Mouse (Mus musculus): ENCODE data around the gene Rph3al.
A peak's percentile ranks its signal among the peaks of the same experiment; 100 is the strongest.

Gene Rph3al

GRCm38 (mm10) chr11:75862466-75862865 is 75.8 kb downstream of the Rph3al start:
- DNase-seq (ENCODE audit: low spot score in 2 of 2), result no peak

- DNase-seq (ENCODE audit: low spot score in 2 of 2), result no peak
Observed at GRCm38 (mm10) chr11:75861653-75862052, 76.6 kb downstream of the Rph3al start.

- DNase-seq (ENCODE audit: low spot score in 2 of 2), result no peak
Observed at GRCm38 (mm10) chr11:75861213-75861612, 77.0 kb downstream of the Rph3al start.

GRCm38 (mm10) chr11:75859460-75859859 is 78.8 kb downstream of the Rph3al start:
- DNase-seq (ENCODE audit: low spot score in 2 of 2), result no peak

- no peak for DNase-seq (ENCODE audit: low spot score in 2 of 2)
Observed at GRCm38 (mm10) chr11:75858975-75859374, 79.3 kb downstream of the Rph3al start.

GRCm38 (mm10) chr11:75857781-75858180 is 80.4 kb downstream of the Rph3al start:
- DNase-seq (ENCODE audit: low spot score in 2 of 2), result no peak

GRCm38 (mm10) chr11:75854327-75854726 is 83.9 kb downstream of the Rph3al start:
- no peak for DNase-seq (ENCODE audit: low spot score in 2 of 2)

- DNase-seq (ENCODE audit: low spot score in 2 of 2), result no peak
Observed at GRCm38 (mm10) chr11:75853067-75853636, 85.1 kb downstream of the Rph3al start.

GRCm38 (mm10) chr11:75852485-75852884 is 85.7 kb downstream of the Rph3al start:
- no peak for DNase-seq (ENCODE audit: low spot score in 2 of 2)

- DNase-seq (ENCODE audit: low spot score in 2 of 2), result no peak
Observed at GRCm38 (mm10) chr11:75849552-75849951, 88.7 kb downstream of the Rph3al start.

GRCm38 (mm10) chr11:75846589-75846988 is 91.6 kb downstream of the Rph3al start:
- DNase-seq (ENCODE audit: low spot score in 2 of 2), result no peak

GRCm38 (mm10) chr11:75845675-75846074 is 92.6 kb downstream of the Rph3al start:
- no peak for DNase-seq (ENCODE audit: low spot score in 2 of 2)

- no peak for DNase-seq (ENCODE audit: low spot score in 2 of 2)
Observed at GRCm38 (mm10) chr11:75842904-75843619, 95.2 kb downstream of the Rph3al start.

GRCm38 (mm10) chr11:75841503-75841902 is 96.7 kb downstream of the Rph3al start:
- DNase-seq (ENCODE audit: low spot score in 2 of 2), result no peak

GRCm38 (mm10) chr11:75839536-75840430 is 98.4 kb downstream of the Rph3al start:
- DNase-seq (ENCODE audit: low spot score in 2 of 2), result no peak

- no peak for DNase-seq (ENCODE audit: low spot score in 2 of 2)
Observed at GRCm38 (mm10) chr11:75838861-75839426, 99.3 kb downstream of the Rph3al start.

- DNase-seq (ENCODE audit: low spot score in 2 of 2), result no peak
Observed at GRCm38 (mm10) chr11:75836240-75836610, 102.0 kb downstream of the Rph3al start.

- peak in 1 of 2 experiments; percentile 12 for DNase-seq (ENCODE audit: low spot score in 2 of 2)
Observed at GRCm38 (mm10) chr11:75835587-75836239, 102.5 kb downstream of the Rph3al start.

GRCm38 (mm10) chr11:75833081-75833480 is 105.1 kb downstream of the Rph3al start:
- DNase-seq (ENCODE audit: low spot score in 2 of 2), result no peak

GRCm38 (mm10) chr11:75830386-75830785 is 107.8 kb downstream of the Rph3al start:
- DNase-seq (ENCODE audit: low spot score in 2 of 2), result no peak

- DNase-seq (ENCODE audit: low spot score in 2 of 2), result no peak
Observed at GRCm38 (mm10) chr11:75827414-75827813, 110.8 kb downstream of the Rph3al start.

- no peak for DNase-seq (ENCODE audit: low spot score in 2 of 2)
Observed at GRCm38 (mm10) chr11:75823506-75823905, 114.7 kb downstream of the Rph3al start.

Measured in frontal cortex, postnatal 25 days (tissue).